Mouse (Mus musculus): ENCODE data around the gene Pym1. TPM values are rescaled to one million over a fixed set of nuclear protein-coding genes. Genes with fewer than 3 reads are reported as not detected.

The Pym1 gene
- total and polyA plus RNA-seq, 3 experiments, result 52.8 to 84.9 (median 75.6) TPM

GRCm38 (mm10) chr10:128748252-128748864, 669 bp downstream of the Pym1 start (continued):
- TF ChIP-seq UBTF (IDR thresholded peaks at IDR 0.05; ENCODE audit: low read depth, low read length) (peak; percentile 42; the same call in 1 of the 2 replicates), MAZ (IDR thresholded peaks at IDR 0.05; ENCODE audit: low read depth, low read length) (0 out of 2 replicates have a peak, but pooled peaks have one; percentile 53), TCF12 (IDR thresholded peaks at IDR 0.05; ENCODE audit: low read depth, low read length) (peak; percentile 82), SIN3A (IDR thresholded peaks at IDR 0.05; ENCODE audit: low read length) (peak; percentile 68; the same call in 1 of the 2 replicates), KAT2A (IDR thresholded peaks at IDR 0.05; ENCODE audit: insufficient replicate concordance, low read length) (peak; percentile 80; the same call in 1 of the 2 replicates), RAD21 (IDR thresholded peaks at IDR 0.05; ENCODE audit: low read depth, low read length) (no peak), JUND (conservative IDR thresholded peaks at IDR 0.05; ENCODE audit: low read depth, low read length) (no peak), NELFE (IDR thresholded peaks at IDR 0.05; ENCODE audit: low read depth, low read length) (peak; percentile 77)

- dilution Hi-C loops (cut with MboI; ENCODE audit: extremely low pct_ligation_motif_present, extremely low pct_unique_long_range_greater_than_20kb, low sequenced_read_pairs) (no loop called here), in situ Hi-C loops (cut with MboI; ENCODE audit: low pct_ligation_motif_present, low pct_unique_long_range_greater_than_20kb, low sequenced_read_pairs) (loop anchor here (5.0 kb wide), 2 partner anchors 49 to 124 kb away; partner anchors contain the start of gene Ormdl2)
- Histone ChIP-seq H3K9me3 (replicated peaks; ENCODE audit: low read length) (peaks cover 3% of the 10 kb centered on the region), H3K9ac (ENCODE audit: insufficient read depth, low read depth) (no peak overlapping the region), H3K4me2 (ENCODE audit: insufficient read depth, low read depth, poor library complexity, severe bottlenecking) (no peak overlapping the region), H3K27ac (ENCODE audit: insufficient read depth, low read depth) (no peak overlapping the region), H3K4me3 (replicated peaks in 1 of 3; ENCODE audit: low read depth in 2 of 3, low read length in 2 of 3, poor library complexity in 1 of 3) (no peak overlapping the region), H3K36me3 (replicated peaks in 1 of 2; ENCODE audit: control insufficient read depth in 1 of 2, insufficient read depth in 1 of 2, low read length in 1 of 2) (peaks cover 0 to 7% of the 10 kb centered on the region in 2 experiments), H3K4me1 (ENCODE audit: control insufficient read depth in 1 of 2, insufficient read depth in 2 of 2) (no peaks in the 10 kb centered on the region), H3K27me3 (replicated peaks) (no peaks in the 10 kb centered on the region), H3K79me2 (replicated peaks; ENCODE audit: control insufficient read depth, extremely low read depth, insufficient read depth, poor library complexity, severe bottlenecking) (no peaks in the 10 kb centered on the region)
- TF ChIP-seq MXI1 (IDR thresholded peaks at IDR 0.05; ENCODE audit: low read depth, low read length) (no peak), CTCF (conservative IDR thresholded peaks at IDR 0.05 in 1 of 2, IDR thresholded peaks at IDR 0.05 in 1 of 2; ENCODE audit: low read depth in 2 of 2, low read length in 2 of 2) (peak; percentile 30 to 67; a peak in 3 of 4 replicates), SIN3A (IDR thresholded peaks at IDR 0.05; ENCODE audit: low read length) (no peak), RAD21 (IDR thresholded peaks at IDR 0.05; ENCODE audit: low read depth, low read length) (peak; percentile 42), SMC3 (IDR thresholded peaks at IDR 0.05; ENCODE audit: low read depth, low read length) (peak; percentile 71)
- peak; percentile 22 for DNase-seq (ENCODE audit: extremely low read depth)
Observed at GRCm38 (mm10) chr10:128772895-128773294, 25.2 kb downstream of the Pym1 start.

- Histone ChIP-seq H3K36me3 (replicated peaks in 1 of 2; ENCODE audit: control insufficient read depth in 1 of 2, insufficient read depth in 1 of 2, low read length in 1 of 2) (peaks cover 0 to 3% of the 10 kb centered on the region in 2 experiments), H3K4me3 (replicated peaks in 1 of 3; ENCODE audit: low read depth in 2 of 3, low read length in 2 of 3, poor library complexity in 1 of 3) (no peak overlapping the region), H3K27ac (ENCODE audit: insufficient read depth, low read depth) (no peak overlapping the region), H3K9me3 (replicated peaks; ENCODE audit: low read length) (peaks cover 3% of the 10 kb centered on the region), H3K9ac (ENCODE audit: insufficient read depth, low read depth) (no peak overlapping the region), H3K27me3 (replicated peaks) (no peaks in the 10 kb centered on the region), H3K4me1 (ENCODE audit: control insufficient read depth in 1 of 2, insufficient read depth in 2 of 2) (peaks cover 0 to 1% of the 10 kb centered on the region in 2 experiments; a peak in 1 of 4 replicates), H3K79me2 (replicated peaks; ENCODE audit: control insufficient read depth, extremely low read depth, insufficient read depth, poor library complexity, severe bottlenecking) (no peaks in the 10 kb centered on the region), H3K4me2 (ENCODE audit: insufficient read depth, low read depth, poor library complexity, severe bottlenecking) (no peak overlapping the region)
- dilution Hi-C loops (cut with MboI; ENCODE audit: extremely low pct_ligation_motif_present, extremely low pct_unique_long_range_greater_than_20kb, low sequenced_read_pairs) (no loop called here), in situ Hi-C loops (cut with MboI; ENCODE audit: low pct_ligation_motif_present, low pct_unique_long_range_greater_than_20kb, low sequenced_read_pairs) (loop anchor here (5.0 kb wide), 2 partner anchors 49 to 124 kb away; partner anchors contain the start of gene Ormdl2)
- TF ChIP-seq SMC3 (IDR thresholded peaks at IDR 0.05; ENCODE audit: low read depth, low read length) (peak; percentile 59), KAT2A (IDR thresholded peaks at IDR 0.05; ENCODE audit: insufficient replicate concordance, low read length) (no peak), CTCF (conservative IDR thresholded peaks at IDR 0.05 in 1 of 2, IDR thresholded peaks at IDR 0.05 in 1 of 2; ENCODE audit: low read depth in 2 of 2, low read length in 2 of 2) (peak in 1 of 2 experiments; percentile 72; a peak in 2 of 4 replicates), ZNF384 (IDR thresholded peaks at IDR 0.05; ENCODE audit: low read depth, low read length) (peak; percentile 28; the same call in 1 of the 2 replicates), RAD21 (IDR thresholded peaks at IDR 0.05; ENCODE audit: low read depth, low read length) (peak; percentile 51)
- peak; percentile 46 for DNase-seq (ENCODE audit: extremely low read depth)
Observed at GRCm38 (mm10) chr10:128773685-128774084, 26.0 kb downstream of the Pym1 start.
